Mouse (Mus musculus) stomach, embryonic 15.5 days (tissue): ENCODE measurements around the gene Layn. TPM values are rescaled to one million over a fixed set of nuclear protein-coding genes. Genes with fewer than 3 reads are reported as not detected.
A peak's percentile ranks its signal among the peaks of the same experiment; 100 is the strongest.

ENCODE experiments used
- ATAC-seq: fragments of 200-750 bp; cut with Nextera tagmentation; 2 replicates; pipeline ENCODE4 v1.8.0; 2017; ENCODE audit warnings: low read depth, moderate number of reproducible peaks, moderate TSS enrichment; ENCODE audit not compliant: insufficient read depth, low FRiP score
- H3K27ac ChIP-seq: fragments of 300-500 bp; sonication (generic); 2 replicates; pipeline ENCODE4 v1.5.1; 2015; ENCODE audit warnings: mild to moderate bottlenecking, inconsistent platforms
- H3K27me3 ChIP-seq: fragments of 300-500 bp; sonication (generic); replicated peaks from 2 replicates; pipeline ENCODE4 v1.6.1; 2015; ENCODE audit warnings: inconsistent platforms
- H3K36me3 ChIP-seq: fragments of 300-500 bp; sonication (generic); 2 replicates; pipeline ENCODE4 v1.6.1; 2015; ENCODE audit warnings: inconsistent platforms
- H3K4me1 ChIP-seq: fragments of 300-500 bp; sonication (generic); 2 replicates; pipeline ENCODE4 v1.6.1; 2015; ENCODE audit warnings: inconsistent platforms
- H3K4me2 ChIP-seq: fragments of 300-500 bp; sonication (generic); 2 replicates; pipeline ENCODE4 v1.6.1; 2015; ENCODE audit warnings: mild to moderate bottlenecking, inconsistent platforms
- H3K4me3 ChIP-seq: fragments of 300-500 bp; sonication (generic); replicated peaks from 2 replicates; pipeline ENCODE4 v1.5.1; 2015; ENCODE audit warnings: inconsistent platforms
- H3K9ac ChIP-seq: fragments of 300-500 bp; sonication (generic); 2 replicates; pipeline ENCODE4 v1.6.1; 2015; ENCODE audit warnings: inconsistent platforms
- H3K9me3 ChIP-seq: fragments of 300-500 bp; sonication (generic); 2 replicates; pipeline ENCODE4 v1.6.1; 2016; ENCODE audit warnings: inconsistent platforms
- WGBS: fragments of 180-500 bp; shearing (Covaris S2); methylation state at CpG from one replicate; pipeline ENCODE4 v1.1.7; 2015; 5-methylcytosine and 5-hydroxymethylcytosine counted together
- polyA plus RNA-seq: library from polyadenylated mRNA; unstranded; fragments of >200 nt; fragmentation: Nextera tagmentation; extraction: Ambion mirVana; gene quantifications from 2 replicates; pipeline ENCODE4 v1.2.1, GENCODE M21; 2015

Gene Layn
- polyA plus RNA-seq: 4.7 TPM in 2 replicates

- Histone ChIP-seq H3K36me3 (no peaks in the 10 kb centered on the region), H3K9me3 (no peaks in the 10 kb centered on the region), H3K27me3 (no peaks in the 10 kb centered on the region), H3K4me1 (peaks cover 14% of the 10 kb centered on the region; the same call in 1 of the 2 replicates), H3K9ac (peak within 1 kb of the TSS; percentile 42; the same call in 1 of the 2 replicates), H3K4me2 (peak within 1 kb of the TSS; percentile 88), H3K27ac (0 out of 2 replicates have a peak within 1 kb of the TSS, but pooled peaks have one; percentile 16), H3K4me3 (peak within 1 kb of the TSS; percentile 54)
- ATAC-seq: peak; percentile 95
- under 1% methylated on average over 14 of the region's 14 CpGs for WGBS
Measured at GRCm38 (mm10) chr9:51076979-51077315, at the start of gene Layn. Layn (minus strand) TSS chr9:51077094.

DNA sequence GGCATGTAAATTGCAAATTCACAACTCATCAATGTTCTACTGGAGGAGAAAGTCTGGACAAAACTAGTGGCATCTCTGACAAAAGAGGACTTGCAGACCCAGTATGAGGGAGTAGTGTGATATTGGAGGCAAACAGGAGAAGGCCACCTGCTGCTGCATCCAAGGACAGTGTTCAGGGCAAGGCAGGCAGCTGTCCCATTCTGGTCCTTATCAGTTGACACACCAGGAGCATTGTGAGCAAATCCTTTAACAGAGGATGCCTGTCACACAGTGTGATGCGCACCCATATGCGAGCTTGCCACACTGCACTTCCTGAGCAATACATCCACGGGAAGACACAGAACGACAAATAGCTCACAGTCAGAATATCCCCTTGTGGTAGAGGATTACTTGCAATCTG is 37.9 kb upstream of the Layn start:
- Histone ChIP-seq H3K4me3 (no peak overlapping the region), H3K4me1 (no peaks in the 10 kb centered on the region), H3K36me3 (no peaks in the 10 kb centered on the region), H3K27ac (no peak overlapping the region), H3K9ac (no peak overlapping the region), H3K4me2 (no peak overlapping the region), H3K27me3 (no peaks in the 10 kb centered on the region), H3K9me3 (no peaks in the 10 kb centered on the region)
- WGBS: 72% methylated on average over 4 of the region's 4 CpGs
- ATAC-seq: no peak

DNA sequence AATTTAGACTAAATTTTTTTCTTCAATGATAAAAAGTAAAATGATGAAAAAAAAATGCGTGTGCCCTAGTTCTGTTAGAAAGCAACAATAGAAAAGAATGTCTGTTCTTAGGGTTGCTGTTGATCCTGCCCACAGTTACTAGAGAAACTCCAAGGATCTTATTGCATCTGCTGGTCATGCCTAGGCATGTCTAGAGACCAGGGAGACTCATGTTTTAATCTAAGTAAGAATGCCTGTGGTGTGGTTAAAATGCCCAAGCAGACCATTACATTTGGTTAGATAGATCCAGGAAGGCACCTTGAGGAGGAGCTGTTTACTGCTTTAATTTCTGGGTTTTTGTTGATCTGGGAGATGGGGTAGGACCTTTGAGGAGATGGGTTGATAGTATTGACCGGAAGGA is 28.9 kb upstream of the Layn start:
- no peaks in the 10 kb centered on the region for H3K27me3 ChIP-seq
- peaks cover 4% of the 10 kb centered on the region; the same call in 1 of the 2 replicates for H3K4me1 ChIP-seq
- no peak overlapping the region for H3K9ac ChIP-seq
- H3K36me3 ChIP-seq: no peaks in the 10 kb centered on the region
- H3K27ac ChIP-seq: no peak overlapping the region
- H3K4me3 ChIP-seq: no peak overlapping the region
- H3K4me2 ChIP-seq: no peak overlapping the region
- H3K9me3 ChIP-seq: no peaks in the 10 kb centered on the region
- ATAC-seq: no peak
- WGBS: 61% methylated on average over 2 of the region's 2 CpGs

GRCm38 (mm10) chr9:51103808-51104514 is 27.1 kb upstream of the Layn start:
- ATAC-seq: peak; percentile 56; the same call in 1 of the 2 replicates
- peak overlapping the region; percentile 52 for H3K4me3 ChIP-seq
- H3K36me3 ChIP-seq: no peaks in the 10 kb centered on the region
- no peak overlapping the region for H3K27ac ChIP-seq
- peak overlapping the region; percentile 99 for H3K4me2 ChIP-seq
- H3K9ac ChIP-seq: peak overlapping the region; percentile 52
- no peaks in the 10 kb centered on the region for H3K9me3 ChIP-seq
- WGBS: 11% methylated on average over 30 of the region's 30 CpGs
- peaks cover 4% of the 10 kb centered on the region; the same call in 1 of the 2 replicates for H3K4me1 ChIP-seq
- H3K27me3 ChIP-seq: no peaks in the 10 kb centered on the region

- no peaks in the 10 kb centered on the region for H3K9me3 ChIP-seq
- H3K4me1 ChIP-seq: peaks cover 4% of the 10 kb centered on the region; the same call in 1 of the 2 replicates
- peak overlapping the region; percentile 52 for H3K4me3 ChIP-seq
- no peaks in the 10 kb centered on the region for H3K36me3 ChIP-seq
- ATAC-seq: no peak
- H3K27me3 ChIP-seq: no peaks in the 10 kb centered on the region
- H3K27ac ChIP-seq: no peak overlapping the region
- peak overlapping the region; percentile 99 for H3K4me2 ChIP-seq
- WGBS: 2% methylated on average over 44 of the region's 44 CpGs
- peak overlapping the region; percentile 52 for H3K9ac ChIP-seq
Measured at GRCm38 (mm10) chr9:51102963-51103807, 26.3 kb upstream of the Layn start.

GRCm38 (mm10) chr9:51101756-51102425 is 25.0 kb upstream of the Layn start, which contains the start of gene 4833427G06Rik:
4833427G06Rik (minus strand) TSS chr9:51102078.
- Histone ChIP-seq H3K4me2 (peak within 1 kb of the TSS; percentile 99), H3K9me3 (no peaks in the 10 kb centered on the region), H3K9ac (no peak within 1 kb of the TSS), H3K4me1 (peaks cover 4% of the 10 kb centered on the region; the same call in 1 of the 2 replicates), H3K4me3 (peak within 1 kb of the TSS; percentile 10), H3K27ac (no peak within 1 kb of the TSS), H3K27me3 (no peaks in the 10 kb centered on the region), H3K36me3 (no peaks in the 10 kb centered on the region)
- WGBS: 12% methylated on average over 27 of the region's 27 CpGs
- peak; percentile 60; the same call in 1 of the 2 replicates for ATAC-seq

DNA sequence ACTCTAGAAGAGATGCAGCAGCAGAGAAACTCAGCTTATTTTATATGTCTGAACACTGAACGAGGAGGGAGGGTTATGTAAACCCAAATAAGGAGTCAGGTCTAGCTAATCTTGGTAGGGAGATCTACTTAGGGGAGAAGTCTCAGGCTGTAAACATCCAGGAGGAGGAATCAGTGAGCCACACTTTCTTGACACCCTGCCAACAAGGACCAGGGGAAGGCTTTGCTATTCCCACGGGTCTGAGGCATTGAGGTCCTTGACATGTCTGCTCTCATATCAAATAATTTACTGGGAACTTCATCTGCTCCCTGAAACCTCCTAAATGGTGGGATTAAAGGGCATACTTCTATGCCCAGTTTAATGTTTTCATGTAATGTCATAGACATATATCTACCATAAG is 19.4 kb upstream of the Layn start:
- no peak overlapping the region for H3K4me3 ChIP-seq
- H3K9ac ChIP-seq: no peak overlapping the region
- no peak overlapping the region for H3K4me2 ChIP-seq
- no peaks in the 10 kb centered on the region for H3K9me3 ChIP-seq
- H3K36me3 ChIP-seq: no peaks in the 10 kb centered on the region
- H3K4me1 ChIP-seq: no peaks in the 10 kb centered on the region
- no peaks in the 10 kb centered on the region for H3K27me3 ChIP-seq
- no peak for ATAC-seq
- H3K27ac ChIP-seq: no peak overlapping the region
- 39% methylated on average over 2 of the region's 2 CpGs for WGBS

GRCm38 (mm10) chr9:51093697-51094096 is 16.8 kb upstream of the Layn start:
- H3K4me2 ChIP-seq: no peak overlapping the region
- no peak for ATAC-seq
- H3K27ac ChIP-seq: no peak overlapping the region
- H3K9me3 ChIP-seq: no peaks in the 10 kb centered on the region
- 54% methylated on average over 5 of the region's 5 CpGs for WGBS
- no peaks in the 10 kb centered on the region for H3K4me1 ChIP-seq
- H3K36me3 ChIP-seq: no peaks in the 10 kb centered on the region
- H3K27me3 ChIP-seq: no peaks in the 10 kb centered on the region
- no peak overlapping the region for H3K4me3 ChIP-seq
- no peak overlapping the region for H3K9ac ChIP-seq

DNA sequence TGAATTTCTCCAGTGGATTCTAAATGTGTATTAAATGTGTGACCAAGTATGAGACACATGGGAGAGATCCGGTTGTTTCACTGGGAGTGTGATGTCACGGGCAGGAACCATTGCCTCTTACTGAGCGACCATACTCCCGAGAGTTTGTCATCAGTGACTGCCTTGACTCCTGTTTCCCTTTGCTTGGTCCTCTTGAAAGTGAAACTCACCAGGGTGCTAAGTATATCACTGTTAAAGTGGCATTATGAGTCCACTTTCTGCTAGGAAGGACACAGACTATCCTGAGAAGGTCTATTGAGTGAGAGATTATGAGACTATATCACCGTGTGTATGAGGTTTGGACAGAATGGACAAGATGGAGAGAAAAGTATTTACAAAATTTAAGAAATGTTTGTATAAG is 4.7 kb upstream of the Layn start:
- 81% methylated on average over 5 of the region's 5 CpGs for WGBS
- no peak for ATAC-seq
- H3K36me3 ChIP-seq: no peaks in the 10 kb centered on the region
- no peak overlapping the region for H3K4me2 ChIP-seq
- H3K9ac ChIP-seq: no peak overlapping the region
- no peaks in the 10 kb centered on the region for H3K9me3 ChIP-seq
- H3K4me1 ChIP-seq: peaks cover 10% of the 10 kb centered on the region; the same call in 1 of the 2 replicates
- no peak overlapping the region for H3K27ac ChIP-seq
- H3K27me3 ChIP-seq: no peaks in the 10 kb centered on the region
- no peak overlapping the region for H3K4me3 ChIP-seq

- WGBS: under 1% methylated on average over 17 of the region's 17 CpGs
Measured at GRCm38 (mm10) chr9:51076300-51076978, 455 bp downstream of the Layn start.

GRCm38 (mm10) chr9:51075780-51076179 is 1.1 kb downstream of the Layn start:
- peak overlapping the region; percentile 54 for H3K4me3 ChIP-seq
- 22% methylated on average over 3 of the region's 3 CpGs for WGBS
- peaks cover 14% of the 10 kb centered on the region; the same call in 1 of the 2 replicates for H3K4me1 ChIP-seq
- peak overlapping the region; percentile 88 for H3K4me2 ChIP-seq
- no peaks in the 10 kb centered on the region for H3K36me3 ChIP-seq
- H3K9ac ChIP-seq: no peak overlapping the region
- H3K27ac ChIP-seq: 0 out of 2 replicates have a peak overlapping the region, but pooled peaks have one; percentile 16
- no peak for ATAC-seq
- H3K27me3 ChIP-seq: no peaks in the 10 kb centered on the region
- H3K9me3 ChIP-seq: no peaks in the 10 kb centered on the region

More at GRCm38 (mm10) chr9:51076300-51076978, 455 bp downstream of the Layn start:
- H3K4me1 ChIP-seq: peaks cover 14% of the 10 kb centered on the region; the same call in 1 of the 2 replicates
- no peak overlapping the region for H3K27ac ChIP-seq
- peak overlapping the region; percentile 42; the same call in 1 of the 2 replicates for H3K9ac ChIP-seq
- peak; percentile 54 for ATAC-seq
- H3K4me2 ChIP-seq: peak overlapping the region; percentile 88
- H3K9me3 ChIP-seq: no peaks in the 10 kb centered on the region
- H3K36me3 ChIP-seq: no peaks in the 10 kb centered on the region
- H3K27me3 ChIP-seq: no peaks in the 10 kb centered on the region
- H3K4me3 ChIP-seq: peak overlapping the region; percentile 54
